Mouse (Mus musculus): ENCODE results near the gene Nrf1. TPM values are rescaled to one million over a fixed set of nuclear protein-coding genes. Genes with fewer than 3 reads are reported as not detected.

The Nrf1 gene
- polyA plus RNA-seq, 1 experiment = 27.0 TPM

- Histone ChIP-seq H3K36me3 (ENCODE audit: control insufficient read depth, insufficient read depth, low read length) (no peaks in the 10 kb centered on the region), H3K4me3 (ENCODE audit: control insufficient read depth, low read depth, low read length) (peak overlapping the region; percentile 60), H3K27me3 (ENCODE audit: control insufficient read depth, insufficient read depth, low read length) (peaks cover 5% of the 10 kb centered on the region), H3K4me1 (ENCODE audit: control insufficient read depth, insufficient read depth, low read length) (peaks cover 34% of the 10 kb centered on the region), H3K27ac (ENCODE audit: control insufficient read depth, insufficient read depth, low read depth, low read length) (no peak overlapping the region)
- TF ChIP-seq CTCF (IDR thresholded peaks at IDR 0.05; ENCODE audit: control insufficient read depth, insufficient read depth, insufficient replicate concordance, low read depth, low read length) (no peak), POLR2A (IDR thresholded peaks at IDR 0.05; ENCODE audit: control insufficient read depth, low read depth, low read length) (no peak)
These were observed 126.0 kb downstream of the Nrf1 start for GRCm38 (mm10) chr6:30173551-30174460.

DNA sequence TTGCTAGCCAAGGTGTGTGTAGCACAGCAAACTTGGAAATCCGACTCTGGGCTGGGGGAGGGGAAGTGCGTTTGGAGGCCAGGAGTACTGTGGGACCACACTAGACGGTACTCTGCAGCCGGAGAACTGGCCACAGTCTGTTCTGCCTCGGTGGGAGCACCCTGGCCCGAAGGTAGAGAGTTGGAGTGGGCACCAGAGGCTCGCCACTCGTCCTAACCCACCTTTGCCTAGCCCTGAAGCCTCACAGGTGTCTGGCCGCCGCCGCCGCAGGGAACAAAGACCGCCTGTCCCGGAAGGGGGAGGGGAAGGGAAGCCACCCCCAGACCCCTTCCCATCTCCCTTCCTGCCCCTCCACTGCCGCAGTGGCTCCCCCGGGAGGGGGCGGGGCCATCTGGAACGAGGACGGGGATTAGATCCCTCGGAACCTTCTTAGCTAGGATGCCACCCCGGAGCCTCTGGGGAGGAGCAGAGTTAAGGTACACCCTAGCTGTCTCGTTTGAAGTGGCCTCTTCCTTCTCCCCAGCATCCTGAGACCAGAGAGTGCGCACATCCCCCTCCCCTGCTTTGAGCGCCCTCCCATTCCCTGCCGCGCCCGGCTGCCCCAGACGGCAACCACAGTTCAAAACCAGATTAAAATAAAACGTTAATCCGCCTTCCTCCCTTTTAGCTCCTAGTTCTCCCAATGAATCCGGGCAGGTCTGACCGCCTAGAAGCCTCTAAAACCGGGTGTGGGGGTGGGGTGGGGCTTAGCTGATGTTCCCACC lies 126.9 kb downstream of the Nrf1 start:
- Histone ChIP-seq H3K4me1 (ENCODE audit: control insufficient read depth, insufficient read depth, low read length) (peaks cover 34% of the 10 kb centered on the region), H3K27ac (ENCODE audit: control insufficient read depth, insufficient read depth, low read depth, low read length) (no peak overlapping the region)

GRCm38 (mm10) chr6:30175225-30175917 lies 127.6 kb downstream of the Nrf1 start:
- Histone ChIP-seq H3K27me3 (ENCODE audit: control insufficient read depth, insufficient read depth, low read length) (peaks cover 5% of the 10 kb centered on the region), H3K27ac (ENCODE audit: control insufficient read depth, insufficient read depth, low read depth, low read length) (no peak overlapping the region), H3K36me3 (ENCODE audit: control insufficient read depth, insufficient read depth, low read length) (no peaks in the 10 kb centered on the region), H3K4me1 (ENCODE audit: control insufficient read depth, insufficient read depth, low read length) (peaks cover 34% of the 10 kb centered on the region), H3K4me3 (ENCODE audit: control insufficient read depth, low read depth, low read length) (peak overlapping the region; percentile 25)
- no peak for TF ChIP-seq POLR2A (IDR thresholded peaks at IDR 0.05; ENCODE audit: control insufficient read depth, low read depth, low read length)
- TF ChIP-seq CTCF (IDR thresholded peaks at IDR 0.05; ENCODE audit: control insufficient read depth, insufficient read depth, insufficient replicate concordance, low read depth, low read length) = no peak

More for the DNA sequence above, 126.9 kb downstream of the Nrf1 start:
- H3K27me3 ChIP-seq (ENCODE audit: control insufficient read depth, insufficient read depth, low read length) = peaks cover 5% of the 10 kb centered on the region
- no peak for TF ChIP-seq POLR2A (IDR thresholded peaks at IDR 0.05; ENCODE audit: control insufficient read depth, low read depth, low read length)
- no peak for TF ChIP-seq CTCF (IDR thresholded peaks at IDR 0.05; ENCODE audit: control insufficient read depth, insufficient read depth, insufficient replicate concordance, low read depth, low read length)
- H3K4me3 ChIP-seq (ENCODE audit: control insufficient read depth, low read depth, low read length) = peak overlapping the region; percentile 60
- H3K36me3 ChIP-seq (ENCODE audit: control insufficient read depth, insufficient read depth, low read length) = no peaks in the 10 kb centered on the region

DNA sequence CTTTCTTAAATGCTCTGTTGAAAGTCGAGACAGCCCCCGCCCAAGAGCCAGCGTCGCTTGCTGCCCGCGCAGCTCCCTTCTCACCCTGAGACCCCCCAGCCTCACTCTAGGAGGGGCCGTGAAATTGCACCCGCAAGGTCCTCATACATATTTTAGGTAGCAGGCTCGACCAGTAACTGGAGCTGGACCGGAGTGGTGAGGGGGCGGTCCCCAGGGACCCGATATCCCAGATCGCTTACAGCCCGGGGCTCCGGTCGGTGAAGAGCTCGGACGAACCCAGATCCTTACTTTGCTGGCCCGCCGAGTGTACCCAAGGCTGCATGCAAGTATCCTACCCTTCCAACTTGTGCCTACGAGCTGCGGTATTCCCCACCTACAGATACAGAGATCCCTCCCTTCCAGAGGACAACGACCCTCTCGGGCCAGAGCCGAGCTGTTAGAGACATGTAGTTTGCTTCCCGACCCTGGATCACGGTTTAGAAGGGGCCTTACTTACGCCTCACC lies 128.2 kb downstream of the Nrf1 start:
- Histone ChIP-seq H3K36me3 (ENCODE audit: control insufficient read depth, insufficient read depth, low read length) (no peaks in the 10 kb centered on the region), H3K27me3 (ENCODE audit: control insufficient read depth, insufficient read depth, low read length) (peaks cover 5% of the 10 kb centered on the region), H3K4me3 (ENCODE audit: control insufficient read depth, low read depth, low read length) (peak overlapping the region; percentile 25), H3K4me1 (ENCODE audit: control insufficient read depth, insufficient read depth, low read length) (peaks cover 34% of the 10 kb centered on the region), H3K27ac (ENCODE audit: control insufficient read depth, insufficient read depth, low read depth, low read length) (no peak overlapping the region)
- no peak for TF ChIP-seq CTCF (IDR thresholded peaks at IDR 0.05; ENCODE audit: control insufficient read depth, insufficient read depth, insufficient replicate concordance, low read depth, low read length)

GRCm38 (mm10) chr6:30176496-30176895 lies 128.7 kb downstream of the Nrf1 start:
- Histone ChIP-seq H3K4me1 (ENCODE audit: control insufficient read depth, insufficient read depth, low read length) (peaks cover 34% of the 10 kb centered on the region), H3K4me3 (ENCODE audit: control insufficient read depth, low read depth, low read length) (no peak overlapping the region), H3K27ac (ENCODE audit: control insufficient read depth, insufficient read depth, low read depth, low read length) (no peak overlapping the region), H3K27me3 (ENCODE audit: control insufficient read depth, insufficient read depth, low read length) (peaks cover 5% of the 10 kb centered on the region), H3K36me3 (ENCODE audit: control insufficient read depth, insufficient read depth, low read length) (no peaks in the 10 kb centered on the region)
- TF ChIP-seq CTCF (IDR thresholded peaks at IDR 0.05; ENCODE audit: control insufficient read depth, insufficient read depth, insufficient replicate concordance, low read depth, low read length) (no peak), POLR2A (IDR thresholded peaks at IDR 0.05; ENCODE audit: control insufficient read depth, low read depth, low read length) (no peak)

GRCm38 (mm10) chr6:30177305-30177704 lies 129.5 kb downstream of the Nrf1 start:
- H3K4me1 ChIP-seq (ENCODE audit: control insufficient read depth, insufficient read depth, low read length) = peaks cover 34% of the 10 kb centered on the region
- TF ChIP-seq POLR2A (IDR thresholded peaks at IDR 0.05; ENCODE audit: control insufficient read depth, low read depth, low read length) (no peak), CTCF (IDR thresholded peaks at IDR 0.05; ENCODE audit: control insufficient read depth, insufficient read depth, insufficient replicate concordance, low read depth, low read length) (no peak)
- no peak overlapping the region for H3K27ac ChIP-seq (ENCODE audit: control insufficient read depth, insufficient read depth, low read depth, low read length)
- H3K27me3 ChIP-seq (ENCODE audit: control insufficient read depth, insufficient read depth, low read length) = peaks cover 5% of the 10 kb centered on the region
- no peaks in the 10 kb centered on the region for H3K36me3 ChIP-seq (ENCODE audit: control insufficient read depth, insufficient read depth, low read length)
- no peak overlapping the region for H3K4me3 ChIP-seq (ENCODE audit: control insufficient read depth, low read depth, low read length)

All from testis, adult 2 months (tissue).